Mouse (Mus musculus) small intestine, adult 2 months (tissue): ENCODE results near the gene Ern1. TPM values are rescaled to one million over a fixed set of nuclear protein-coding genes. Genes with fewer than 3 reads are reported as not detected.
"Not testable (repeated sequence)": the region's sequence is repeated elsewhere in the genome, so short reads cannot be mapped to it uniquely, and the experiment has no call there.

Source experiments
- H3K27ac ChIP-seq: fragments of 200-500 bp; 2 replicates; pipeline ENCODE4 v1.5.1; 2012; ENCODE audit warnings: low read depth, low read length, control low read depth, inconsistent platforms; ENCODE audit not compliant: insufficient read depth
- H3K27me3 ChIP-seq: fragments of 200-500 bp; 2 replicates; pipeline ENCODE4 v1.6.1; 2012; ENCODE audit warnings: mild to moderate bottlenecking, moderate library complexity, low read length, inconsistent platforms; ENCODE audit not compliant: control insufficient read depth, insufficient read depth
- H3K36me3 ChIP-seq: fragments of 200-500 bp; 2 replicates; pipeline ENCODE4 v1.6.1; 2012; ENCODE audit warnings: mild to moderate bottlenecking, low read length, control low read depth, inconsistent platforms; ENCODE audit not compliant: control insufficient read depth, insufficient read depth
- H3K4me1 ChIP-seq: fragments of 200-500 bp; 2 replicates; pipeline ENCODE4 v1.6.1; 2012; ENCODE audit warnings: low read length, inconsistent platforms, mixed read lengths; ENCODE audit not compliant: control insufficient read depth, insufficient read depth, insufficient read length
- H3K4me3 ChIP-seq: fragments of 200-500 bp; 2 replicates; pipeline ENCODE4 v1.5.1; 2012; ENCODE audit warnings: low read depth, mild to moderate bottlenecking, control low read depth, inconsistent platforms, low read length, moderate library complexity
- CTCF ChIP-seq: fragments of 200-500 bp; IDR thresholded peaks from 2 replicates; pipeline ENCODE4 v1.5.1; 2012; ENCODE audit warnings: low read depth, mild to moderate bottlenecking, control low read depth, inconsistent platforms, low read length, moderate library complexity, mixed read lengths; ENCODE audit not compliant: insufficient replicate concordance, insufficient read length; ENCODE audit errors: extremely low read depth
- POLR2A ChIP-seq: fragments of 200-500 bp; IDR thresholded peaks from 2 replicates; pipeline ENCODE4 v1.6.1; 2012; ENCODE audit warnings: low read depth, mild to moderate bottlenecking, control low read depth, inconsistent platforms, low read length, moderate library complexity
- WGBS: fragments of 180-500 bp; shearing (Covaris S2); methylation state at CpG from one replicate; pipeline ENCODE4 v1.1.7; 2018; 5-methylcytosine and 5-hydroxymethylcytosine counted together
- polyA plus RNA-seq: library from polyadenylated mRNA; depleted of rRNA; stranded (reverse); fragments of >200 nt; gene quantifications from 2 replicates; pipeline ENCODE4 v1.2.3, GENCODE M21; 2012

The Ern1 gene
- polyA plus RNA-seq, 1 experiment, result 31.2 TPM

DNA sequence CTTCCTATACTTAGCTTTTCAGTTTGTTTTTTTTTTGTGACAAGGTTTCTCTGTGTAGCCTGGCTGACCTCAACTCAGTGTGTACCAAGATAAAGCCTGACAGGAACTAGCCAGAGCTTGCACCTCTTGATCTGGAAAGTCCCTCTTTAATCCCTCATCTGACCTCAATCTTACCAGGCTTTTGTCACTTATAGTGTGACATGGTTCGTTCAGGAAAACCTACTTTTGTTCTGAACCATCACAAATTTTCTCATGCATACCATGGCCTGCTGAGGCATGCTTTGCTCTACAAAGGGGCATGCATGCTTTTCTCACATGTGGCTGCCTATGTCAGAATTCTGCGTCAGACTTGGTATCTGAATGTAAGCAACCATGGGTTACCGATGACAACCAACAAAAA, 71.3 kb downstream of the Ern1 start:
- 82% methylated on average over 3 of the region's 3 CpGs for WGBS
- Histone ChIP-seq H3K27me3 (no peaks in the 10 kb centered on the region), H3K4me1 (no peaks in the 10 kb centered on the region), H3K4me3 (no peak overlapping the region), H3K36me3 (peaks cover 41% of the 10 kb centered on the region), H3K27ac (no peak overlapping the region)
- TF ChIP-seq POLR2A (no peak), CTCF (no peak)

DNA sequence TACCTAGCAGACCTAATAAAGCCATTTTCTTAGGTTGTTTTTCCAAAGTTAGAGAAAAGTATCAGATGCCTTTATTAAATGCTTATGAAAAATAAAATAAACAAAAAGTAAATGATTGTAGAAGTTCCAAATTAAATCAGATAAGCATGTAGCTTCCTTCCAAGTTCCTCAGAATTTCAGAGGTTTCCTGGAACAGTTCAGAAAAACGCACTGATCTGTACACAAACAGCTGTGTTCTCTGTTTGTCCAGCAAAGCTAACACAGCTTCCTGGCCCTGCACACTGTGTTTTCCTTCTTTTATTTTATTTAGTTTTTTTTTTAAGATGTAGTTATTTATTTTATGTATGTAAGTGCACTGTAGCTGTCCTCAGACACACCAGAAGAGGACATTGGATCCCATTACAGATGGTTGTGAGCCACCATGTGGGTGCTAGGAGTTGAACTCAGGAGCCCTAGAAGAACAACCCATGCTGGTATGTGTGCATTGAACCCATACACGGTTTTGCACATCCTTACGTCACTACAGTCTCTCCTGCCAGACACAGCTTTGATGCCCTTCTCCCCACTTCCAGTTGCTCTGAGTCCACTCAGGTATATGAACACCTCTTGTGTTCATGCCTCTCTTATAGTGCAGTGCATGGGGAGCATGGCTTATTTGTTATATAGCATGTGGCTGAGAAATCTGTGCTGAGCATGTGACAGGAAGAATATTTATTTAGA, 74.9 kb downstream of the Ern1 start:
- TF ChIP-seq POLR2A (no peak), CTCF (no peak)

DNA sequence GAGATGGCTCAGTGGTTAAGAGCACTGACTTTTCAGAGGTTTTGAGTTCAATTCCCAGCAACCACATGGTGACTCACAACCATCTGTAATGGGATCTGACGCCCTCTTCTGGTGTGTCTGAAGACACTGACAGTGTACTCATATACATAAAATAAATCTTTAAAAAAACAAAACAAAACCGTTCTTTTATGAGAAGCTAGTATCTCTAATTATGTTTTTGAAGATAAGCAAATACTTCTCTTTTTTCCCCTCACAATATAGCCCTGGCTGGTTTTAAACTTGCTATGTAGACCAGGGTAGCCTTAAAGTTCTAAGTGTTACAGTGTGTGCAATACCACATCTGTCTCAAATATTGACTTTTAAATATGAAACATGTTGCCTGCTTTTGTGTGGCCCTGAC, 76.5 kb downstream of the Ern1 start:
- Histone ChIP-seq H3K27ac (no peak overlapping the region), H3K4me3 (no peak overlapping the region), H3K4me1 (no peaks in the 10 kb centered on the region), H3K27me3 (no peaks in the 10 kb centered on the region), H3K36me3 (peaks cover 61% of the 10 kb centered on the region)
- WGBS, result 80% methylated on average over 2 of the region's 2 CpGs
- TF ChIP-seq POLR2A, result no peak

More for the DNA sequence above, 74.9 kb downstream of the Ern1 start:
- Histone ChIP-seq H3K4me3 (no peak overlapping the region), H3K4me1 (no peaks in the 10 kb centered on the region), H3K27ac (no peak overlapping the region), H3K27me3 (no peaks in the 10 kb centered on the region), H3K36me3 (peaks cover 60% of the 10 kb centered on the region)
- 84% methylated on average over 3 of the region's 3 CpGs for WGBS

DNA sequence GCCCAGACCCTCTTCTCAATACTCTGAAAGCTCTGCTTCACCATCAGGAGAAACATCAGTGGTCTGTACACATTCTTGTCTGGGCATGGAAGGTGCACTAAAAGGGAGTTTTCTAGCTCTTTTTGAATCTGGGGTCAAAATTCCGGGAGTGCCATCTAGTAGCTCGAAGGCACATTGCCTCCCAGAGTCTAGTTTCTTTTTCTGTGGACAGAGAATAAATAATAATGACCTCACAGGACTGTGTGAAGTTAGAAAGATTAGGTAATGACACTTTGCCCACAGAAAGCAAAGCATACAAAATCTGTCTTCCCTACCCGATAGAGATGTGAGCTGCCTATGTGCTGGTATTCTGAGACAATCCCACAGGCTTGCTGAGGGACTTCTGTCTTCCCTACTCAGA, 77.1 kb downstream of the Ern1 start:
- no peak for TF ChIP-seq CTCF
- no peak for TF ChIP-seq POLR2A
- no peaks in the 10 kb centered on the region for H3K27me3 ChIP-seq
- H3K27ac ChIP-seq, result no peak overlapping the region
- peaks cover 63% of the 10 kb centered on the region for H3K36me3 ChIP-seq
- no peaks in the 10 kb centered on the region for H3K4me1 ChIP-seq
- H3K4me3 ChIP-seq, result no peak overlapping the region
- 81% methylated on average over 3 of the region's 3 CpGs for WGBS

DNA sequence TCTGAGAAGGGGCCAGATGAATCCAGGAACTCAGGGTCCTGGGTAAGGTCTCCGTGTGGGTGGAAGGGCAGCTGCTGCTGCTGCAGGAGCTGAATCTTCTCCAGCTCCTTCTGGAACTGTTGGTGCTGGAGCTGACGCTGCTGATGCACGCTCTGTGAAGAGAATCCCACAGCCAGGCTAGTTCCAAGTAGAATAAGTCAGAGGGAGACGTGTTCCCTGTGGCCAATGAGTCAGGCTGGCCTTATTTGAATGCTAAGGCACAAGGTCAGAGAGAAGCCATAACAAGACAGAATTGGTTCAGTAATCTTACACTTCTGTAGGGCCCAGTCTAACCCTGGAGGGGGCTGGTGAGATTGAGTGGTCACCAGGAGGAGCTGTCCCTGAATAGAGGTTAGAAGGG, 77.6 kb downstream of the Ern1 start:
- Histone ChIP-seq H3K4me3 (no peak overlapping the region), H3K36me3 (peaks cover 64% of the 10 kb centered on the region), H3K4me1 (no peaks in the 10 kb centered on the region), H3K27ac (no peak overlapping the region), H3K27me3 (no peaks in the 10 kb centered on the region)
- TF ChIP-seq POLR2A, result no peak
- TF ChIP-seq CTCF, result no peak
- 91% methylated on average over 4 of the region's 4 CpGs for WGBS

DNA sequence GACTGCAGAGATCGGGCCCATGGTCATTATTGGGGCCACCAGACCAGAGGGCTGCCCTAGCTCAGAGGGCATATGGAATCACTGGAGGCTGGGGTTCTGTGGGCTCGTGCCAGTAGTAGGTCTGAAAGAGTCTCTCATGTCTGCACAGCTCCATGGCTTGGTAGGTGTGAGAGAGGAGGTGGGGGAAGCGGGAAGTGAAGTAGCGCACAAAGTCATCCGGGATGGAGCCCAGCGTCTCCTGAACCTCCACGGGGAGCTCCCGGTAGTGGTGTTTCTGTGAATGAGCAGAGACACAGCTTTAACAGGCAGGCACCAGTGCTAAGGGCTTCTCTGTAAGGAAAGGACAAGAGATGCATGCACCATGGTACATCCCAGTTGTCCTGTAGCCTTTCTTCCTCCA, 89.2 kb downstream of the Ern1 start:
- no peak overlapping the region for H3K27ac ChIP-seq
- 91% methylated on average over 8 of the region's 8 CpGs for WGBS
- no peak for TF ChIP-seq POLR2A
- no peak for TF ChIP-seq CTCF
- peaks cover 61% of the 10 kb centered on the region for H3K36me3 ChIP-seq
- no peaks in the 10 kb centered on the region for H3K27me3 ChIP-seq
- H3K4me3 ChIP-seq, result no peak overlapping the region
- no peaks in the 10 kb centered on the region for H3K4me1 ChIP-seq

DNA sequence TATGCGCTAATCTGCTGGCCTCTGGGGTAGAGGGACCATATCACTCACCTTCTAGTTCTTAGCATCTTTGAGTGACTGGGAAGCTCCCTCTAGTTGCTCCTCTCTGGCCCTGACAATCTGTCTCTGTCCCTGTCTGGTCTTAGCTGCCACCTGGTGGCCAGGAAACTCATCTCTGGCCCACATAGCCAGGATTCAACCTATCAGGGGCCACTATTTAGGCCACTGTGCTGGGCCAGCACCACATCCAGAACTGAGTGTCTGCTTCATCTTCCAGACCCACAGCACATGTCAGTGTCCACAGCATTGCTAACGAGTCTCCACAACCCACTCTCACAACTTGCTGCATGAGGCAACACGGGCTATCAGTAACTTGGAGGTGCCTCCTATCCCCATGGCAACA, 90.0 kb downstream of the Ern1 start:
- no peaks in the 10 kb centered on the region for H3K27me3 ChIP-seq
- no peak for TF ChIP-seq POLR2A
- no peak for TF ChIP-seq CTCF
- peaks cover 57% of the 10 kb centered on the region for H3K36me3 ChIP-seq
- H3K4me3 ChIP-seq, result no peak overlapping the region
- WGBS, result 86% methylated on average over 3 of the region's 3 CpGs
- H3K27ac ChIP-seq, result no peak overlapping the region
- no peaks in the 10 kb centered on the region for H3K4me1 ChIP-seq

DNA sequence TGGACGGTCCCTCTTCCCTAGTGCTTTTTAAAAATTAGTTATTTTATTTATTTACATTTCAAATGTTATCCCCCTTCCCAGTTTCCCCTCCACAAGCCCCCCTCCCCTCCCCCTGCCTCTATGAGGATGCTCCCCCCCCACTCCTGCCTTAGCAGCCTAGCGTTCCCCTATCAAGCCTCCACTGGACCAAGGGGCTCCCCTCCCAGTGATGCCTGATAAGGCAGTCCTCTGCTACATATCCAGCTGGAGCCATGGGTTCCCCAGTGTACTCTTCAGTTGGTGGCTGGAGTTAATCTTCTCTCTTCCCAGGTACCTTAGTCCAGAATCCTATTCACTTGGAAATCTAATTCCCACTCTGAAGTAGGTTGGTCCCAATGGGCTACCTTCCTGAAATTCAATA, 93.6 kb downstream of the Ern1 start:
- not testable (repeated sequence) for H3K27me3 ChIP-seq, H3K4me1 ChIP-seq, H3K27ac ChIP-seq, H3K4me3 ChIP-seq
- peaks cover 32% of the 10 kb centered on the region for H3K36me3 ChIP-seq
- 91% methylated on average over 2 of the region's 2 CpGs for WGBS
